Mouse (Mus musculus): ENCODE data around the gene Zfp568. TPM values are rescaled to one million over a fixed set of nuclear protein-coding genes. Genes with fewer than 3 reads are reported as not detected.

Gene Zfp568
- 13.3 and 17.5 TPM in 2 replicates for polyA plus RNA-seq (2015; fragmentation: Nextera tagmentation; extraction: Ambion mirVana)

GRCm38 (mm10) chr7:29983690-29984380 is at the start of gene Zfp568:
Gene Zfp568 (plus strand): TSS chr7:29983955.
- under 1% methylated on average over 62 of the region's 62 CpGs for WGBS
- Histone ChIP-seq H3K36me3 (peaks cover 24% of the 10 kb centered on the region), H3K9me3 (no peaks in the 10 kb centered on the region), H3K4me3 (peak within 1 kb of the TSS; percentile 90), H3K27ac (peak within 1 kb of the TSS; percentile 96), H3K9ac (peak within 1 kb of the TSS; percentile 88), H3K27me3 (no peaks in the 10 kb centered on the region), H3K4me2 (peak within 1 kb of the TSS; percentile 67), H3K4me1 (peaks cover 25% of the 10 kb centered on the region)
- ATAC-seq (ENCODE audit: insufficient number of reproducible peaks, insufficient read depth, low FRiP score, low TSS enrichment, low read depth): peak; percentile 79

- H3K27me3 ChIP-seq: no peaks in the 10 kb centered on the region
- H3K4me3 ChIP-seq: no peak overlapping the region
- no peak overlapping the region for H3K9ac ChIP-seq
- no peak for ATAC-seq (ENCODE audit: insufficient number of reproducible peaks, insufficient read depth, low FRiP score, low TSS enrichment, low read depth)
- no peak overlapping the region for H3K4me2 ChIP-seq
- H3K9me3 ChIP-seq: no peaks in the 10 kb centered on the region
- 63% methylated on average over 6 of the region's 6 CpGs for WGBS
- H3K27ac ChIP-seq: no peak overlapping the region
- H3K36me3 ChIP-seq: peaks cover 72% of the 10 kb centered on the region
- H3K4me1 ChIP-seq: no peaks in the 10 kb centered on the region
Measured at GRCm38 (mm10) chr7:29938856-29939255, 44.9 kb upstream of the Zfp568 start.

GRCm38 (mm10) chr7:29941027-29941426 is 42.7 kb upstream of the Zfp568 start:
- 83% methylated on average over 11 of the region's 11 CpGs for WGBS
- H3K27me3 ChIP-seq: no peaks in the 10 kb centered on the region
- H3K4me2 ChIP-seq: no peak overlapping the region
- H3K36me3 ChIP-seq: peaks cover 59% of the 10 kb centered on the region
- no peaks in the 10 kb centered on the region for H3K4me1 ChIP-seq
- no peak overlapping the region for H3K9ac ChIP-seq
- H3K4me3 ChIP-seq: no peak overlapping the region
- no peaks in the 10 kb centered on the region for H3K9me3 ChIP-seq
- no peak overlapping the region for H3K27ac ChIP-seq
- ATAC-seq (ENCODE audit: insufficient number of reproducible peaks, insufficient read depth, low FRiP score, low TSS enrichment, low read depth): no peak

- H3K4me3 ChIP-seq: no peak overlapping the region
- peaks cover 51% of the 10 kb centered on the region for H3K36me3 ChIP-seq
- H3K27ac ChIP-seq: no peak overlapping the region
- no peaks in the 10 kb centered on the region for H3K4me1 ChIP-seq
- no peak for ATAC-seq (ENCODE audit: insufficient number of reproducible peaks, insufficient read depth, low FRiP score, low TSS enrichment, low read depth)
- H3K9me3 ChIP-seq: no peaks in the 10 kb centered on the region
- no peak overlapping the region for H3K4me2 ChIP-seq
- WGBS: 42% methylated on average over 2 of the region's 2 CpGs
- H3K27me3 ChIP-seq: no peaks in the 10 kb centered on the region
- H3K9ac ChIP-seq: no peak overlapping the region
Measured at GRCm38 (mm10) chr7:29942740-29943139, 41.0 kb upstream of the Zfp568 start.

GRCm38 (mm10) chr7:29943720-29944119 is 40.0 kb upstream of the Zfp568 start:
- 72% methylated on average over 2 of the region's 2 CpGs for WGBS
- H3K9me3 ChIP-seq: no peaks in the 10 kb centered on the region
- H3K4me2 ChIP-seq: no peak overlapping the region

GRCm38 (mm10) chr7:29944201-29944600 is 39.6 kb upstream of the Zfp568 start:
- H3K9ac ChIP-seq: no peak overlapping the region
- no peak overlapping the region for H3K4me3 ChIP-seq
- H3K36me3 ChIP-seq: peaks cover 59% of the 10 kb centered on the region
- no peak overlapping the region for H3K4me2 ChIP-seq
- H3K9me3 ChIP-seq: no peaks in the 10 kb centered on the region
- H3K27me3 ChIP-seq: no peaks in the 10 kb centered on the region
- no peak for ATAC-seq (ENCODE audit: insufficient number of reproducible peaks, insufficient read depth, low FRiP score, low TSS enrichment, low read depth)
- 81% methylated on average over 2 of the region's 2 CpGs for WGBS
- H3K27ac ChIP-seq: no peak overlapping the region
- H3K4me1 ChIP-seq: no peaks in the 10 kb centered on the region

More at GRCm38 (mm10) chr7:29943720-29944119, 40.0 kb upstream of the Zfp568 start:
- Histone ChIP-seq H3K4me3 (no peak overlapping the region), H3K9ac (no peak overlapping the region), H3K36me3 (peaks cover 55% of the 10 kb centered on the region), H3K4me1 (no peaks in the 10 kb centered on the region), H3K27ac (no peak overlapping the region), H3K27me3 (no peaks in the 10 kb centered on the region)
- no peak for ATAC-seq (ENCODE audit: insufficient number of reproducible peaks, insufficient read depth, low FRiP score, low TSS enrichment, low read depth)

- peaks cover 27% of the 10 kb centered on the region for H3K36me3 ChIP-seq
- no peaks in the 10 kb centered on the region for H3K27me3 ChIP-seq
- H3K4me3 ChIP-seq: peak overlapping the region; percentile 70
- H3K27ac ChIP-seq: peak overlapping the region; percentile 95
- peak overlapping the region; percentile 87 for H3K9ac ChIP-seq
- H3K4me2 ChIP-seq: peak overlapping the region; percentile 63
- 44% methylated on average over 10 of the region's 10 CpGs for WGBS
- no peak for ATAC-seq (ENCODE audit: insufficient number of reproducible peaks, insufficient read depth, low FRiP score, low TSS enrichment, low read depth)
- H3K4me1 ChIP-seq: 0 out of 2 replicates have a peak, but pooled peaks cover 3% of the 10 kb centered on the region
- no peaks in the 10 kb centered on the region for H3K9me3 ChIP-seq
Measured at GRCm38 (mm10) chr7:29953086-29953485, 30.7 kb upstream of the Zfp568 start.

GRCm38 (mm10) chr7:29953513-29954401 is 30.0 kb upstream of the Zfp568 start, which contains the start of gene Zfp74:
Gene Zfp74 (minus strand): TSS chr7:29954089.
- Histone ChIP-seq H3K27me3 (no peaks in the 10 kb centered on the region), H3K4me1 (0 out of 2 replicates have a peak, but pooled peaks cover 3% of the 10 kb centered on the region), H3K9me3 (no peaks in the 10 kb centered on the region), H3K4me2 (peak within 1 kb of the TSS; percentile 63), H3K4me3 (peak within 1 kb of the TSS; percentile 70), H3K36me3 (peaks cover 22% of the 10 kb centered on the region), H3K27ac (peak within 1 kb of the TSS; percentile 95), H3K9ac (peak within 1 kb of the TSS; percentile 87)
- WGBS: under 1% methylated on average over 52 of the region's 52 CpGs
- peak; percentile 82 for ATAC-seq (ENCODE audit: insufficient number of reproducible peaks, insufficient read depth, low FRiP score, low TSS enrichment, low read depth)

GRCm38 (mm10) chr7:29954731-29955130 is 29.0 kb upstream of the Zfp568 start:
- H3K9ac ChIP-seq: no peak overlapping the region
- WGBS: 22% methylated on average over 4 of the region's 4 CpGs
- peaks cover 15% of the 10 kb centered on the region for H3K36me3 ChIP-seq
- peak overlapping the region; percentile 70 for H3K4me3 ChIP-seq
- ATAC-seq (ENCODE audit: insufficient number of reproducible peaks, insufficient read depth, low FRiP score, low TSS enrichment, low read depth): no peak
- no peaks in the 10 kb centered on the region for H3K27me3 ChIP-seq
- H3K27ac ChIP-seq: no peak overlapping the region
- H3K4me2 ChIP-seq: peak overlapping the region; percentile 63
- no peaks in the 10 kb centered on the region for H3K9me3 ChIP-seq
- 0 out of 2 replicates have a peak, but pooled peaks cover 3% of the 10 kb centered on the region for H3K4me1 ChIP-seq

GRCm38 (mm10) chr7:29956257-29956656 is 27.5 kb upstream of the Zfp568 start:
- no peak overlapping the region for H3K4me2 ChIP-seq
- H3K9ac ChIP-seq: peak overlapping the region; percentile 40; the same call in 1 of the 2 replicates
- H3K4me3 ChIP-seq: no peak overlapping the region
- WGBS: 44% methylated on average over 10 of the region's 10 CpGs
- H3K27ac ChIP-seq: no peak overlapping the region
- 0 out of 2 replicates have a peak, but pooled peaks cover 3% of the 10 kb centered on the region for H3K4me1 ChIP-seq
- no peaks in the 10 kb centered on the region for H3K27me3 ChIP-seq
- peaks cover 2% of the 10 kb centered on the region; the same call in 1 of the 2 replicates for H3K36me3 ChIP-seq
- no peaks in the 10 kb centered on the region for H3K9me3 ChIP-seq
- no peak for ATAC-seq (ENCODE audit: insufficient number of reproducible peaks, insufficient read depth, low FRiP score, low TSS enrichment, low read depth)

- Histone ChIP-seq H3K4me2 (no peak overlapping the region), H3K4me1 (no peaks in the 10 kb centered on the region), H3K27me3 (no peaks in the 10 kb centered on the region), H3K4me3 (no peak overlapping the region), H3K36me3 (no peaks in the 10 kb centered on the region), H3K9me3 (no peaks in the 10 kb centered on the region), H3K27ac (no peak overlapping the region), H3K9ac (no peak overlapping the region)
- no peak for ATAC-seq (ENCODE audit: insufficient number of reproducible peaks, insufficient read depth, low FRiP score, low TSS enrichment, low read depth)
- 84% methylated on average over 11 of the region's 11 CpGs for WGBS
Measured at GRCm38 (mm10) chr7:29958125-29958724, 25.5 kb upstream of the Zfp568 start.

Measured in embryonic facial prominence, embryonic 13.5 days (tissue).